Mouse (Mus musculus): Measurements from ENCODE around the gene Tap2.

Tap2 gene

GRCm38 (mm10) chr17:34249878-34250277 lies 46.6 kb downstream of the Tap2 start:
- DNase-seq (ENCODE audit: low spot score in 2 of 2): peak in 1 of 2 experiments; percentile 57

GRCm38 (mm10) chr17:34251666-34252065 lies 48.3 kb downstream of the Tap2 start:
- no peak for DNase-seq (ENCODE audit: low spot score in 2 of 2)

- DNase-seq (ENCODE audit: low spot score in 2 of 2): no peak
Measured at GRCm38 (mm10) chr17:34256501-34256900, 53.2 kb downstream of the Tap2 start.

- peak; percentile 78 to 87 for DNase-seq (ENCODE audit: low spot score in 2 of 2)
Measured at GRCm38 (mm10) chr17:34257594-34258375, 54.5 kb downstream of the Tap2 start, which contains the start of gene H2-Ab1. H2-Ab1 (plus strand) TSS chr17:34257689.

GRCm38 (mm10) chr17:34260551-34260950 lies 57.2 kb downstream of the Tap2 start:
- DNase-seq (ENCODE audit: low spot score in 2 of 2): no peak

GRCm38 (mm10) chr17:34261502-34261901 lies 58.2 kb downstream of the Tap2 start:
- DNase-seq (ENCODE audit: low spot score in 2 of 2): peak; percentile 76 to 79

GRCm38 (mm10) chr17:34263068-34263467 lies 59.7 kb downstream of the Tap2 start:
- DNase-seq (ENCODE audit: low spot score in 2 of 2): peak; percentile 78

GRCm38 (mm10) chr17:34263811-34264371 lies 60.6 kb downstream of the Tap2 start:
- DNase-seq (ENCODE audit: low spot score in 2 of 2): no peak

- DNase-seq (ENCODE audit: low spot score in 2 of 2): no peak
Measured at GRCm38 (mm10) chr17:34264452-34265351, 61.4 kb downstream of the Tap2 start.

Data from right cerebral cortex, postnatal 10 days (tissue).